Mouse (Mus musculus) forebrain, embryonic 14.5 days (tissue): ENCODE measurements around the gene Mllt1. TPM values are rescaled to one million over a fixed set of nuclear protein-coding genes. Genes with fewer than 3 reads are reported as not detected.

Source experiments
- ATAC-seq: fragments of 200-750 bp; cut with Nextera tagmentation; 2 replicates; pipeline ENCODE4 v1.8.0; 2017; ENCODE audit warnings: mild to moderate bottlenecking, moderate library complexity
- DNase-seq: peaks from one replicate; pipeline ENCODE4 v3.0.0-alpha.2; 2015; ENCODE audit warnings: low spot score
- H3K27ac ChIP-seq: fragments of 300-500 bp; sonication (generic); 2 replicates; pipeline ENCODE4 v1.5.1; 2014; ENCODE audit warnings: low read depth, mild to moderate bottlenecking, control low read depth, low read length, moderate library complexity
- H3K27me3 ChIP-seq: fragments of 300-500 bp; sonication (generic); replicated peaks from 2 replicates; pipeline ENCODE4 v1.6.1; 2014; ENCODE audit warnings: low read length, control low read depth, mixed read lengths; ENCODE audit not compliant: control insufficient read depth, insufficient read depth
- H3K36me3 ChIP-seq: fragments of 300-500 bp; sonication (generic); 2 replicates; pipeline ENCODE4 v1.6.1; 2014; ENCODE audit warnings: low read length, control low read depth; ENCODE audit not compliant: control insufficient read depth, insufficient read depth
- H3K4me1 ChIP-seq: fragments of 300-500 bp; sonication (generic); 2 replicates; pipeline ENCODE4 v1.6.1; 2014; ENCODE audit warnings: antibody characterized with exemption, low read length, control low read depth; ENCODE audit not compliant: control insufficient read depth, insufficient read depth
- H3K4me2 ChIP-seq: fragments of 300-500 bp; sonication (generic); 2 replicates; pipeline ENCODE4 v1.6.1; 2014; ENCODE audit warnings: mild to moderate bottlenecking, control low read depth, low read length
- H3K4me3 ChIP-seq: fragments of 300-500 bp; sonication (generic); 2 replicates; pipeline ENCODE4 v1.5.1; 2014; ENCODE audit warnings: low read depth, low read length, control low read depth
- H3K9ac ChIP-seq: fragments of 300-500 bp; sonication (generic); 2 replicates; pipeline ENCODE4 v1.6.1; 2014; ENCODE audit warnings: mild to moderate bottlenecking, low read length, control low read depth, moderate library complexity
- H3K9me3 ChIP-seq: fragments of 300-500 bp; sonication (generic); replicated peaks from 2 replicates; pipeline ENCODE4 v1.6.1; 2016; ENCODE audit warnings: low read length, control low read depth, mixed read lengths; ENCODE audit not compliant: control insufficient read depth
- WGBS: fragments of 180-500 bp; shearing (Covaris S2); extraction: QIAGEN DNeasy Blood & Tissue Kit; methylation state at CpG from one replicate; pipeline ENCODE4 v1.1.7; 2014; 5-methylcytosine and 5-hydroxymethylcytosine counted together
- polyA plus RNA-seq: library from polyadenylated mRNA; unstranded; fragments of >200 nt; fragmentation: Nextera tagmentation; extraction: Ambion mirVana; gene quantifications from 2 replicates; pipeline ENCODE4 v1.2.1, GENCODE M21; 2014

Gene Mllt1
- polyA plus RNA-seq, 1 experiment from 2014 or later = 45.6 TPM

- peaks cover 3% of the 10 kb centered on the region for H3K27me3 ChIP-seq
- H3K4me2 ChIP-seq = no peak overlapping the region
- H3K27ac ChIP-seq = no peak overlapping the region
- 70% methylated on average over 13 of the region's 14 CpGs for WGBS
- H3K4me1 ChIP-seq = no peaks in the 10 kb centered on the region
- H3K36me3 ChIP-seq = no peaks in the 10 kb centered on the region
- ATAC-seq (no peak), DNase-seq (no peak)
- H3K9ac ChIP-seq = no peak overlapping the region
- no peaks in the 10 kb centered on the region for H3K9me3 ChIP-seq
- H3K4me3 ChIP-seq = no peak overlapping the region
Measured at GRCm38 (mm10) chr17:56973956-56974707, 38.9 kb upstream of the Mllt1 start.

- no peak overlapping the region for H3K4me2 ChIP-seq
Measured at GRCm38 (mm10) chr17:56970081-56970480, 34.9 kb upstream of the Mllt1 start.

GRCm38 (mm10) chr17:56969321-56969720 lies 34.1 kb upstream of the Mllt1 start:
- no peaks in the 10 kb centered on the region for H3K9me3 ChIP-seq
- no peaks in the 10 kb centered on the region for H3K4me1 ChIP-seq
- H3K4me2 ChIP-seq = no peak overlapping the region
- ATAC-seq = no peak
- H3K4me3 ChIP-seq = no peak overlapping the region
- no peaks in the 10 kb centered on the region for H3K36me3 ChIP-seq
- no peak for DNase-seq
- peaks cover 3% of the 10 kb centered on the region for H3K27me3 ChIP-seq
- H3K9ac ChIP-seq = no peak overlapping the region
- H3K27ac ChIP-seq = no peak overlapping the region
- 74% methylated on average over 3 of the region's 3 CpGs for WGBS

More at GRCm38 (mm10) chr17:56970081-56970480, 34.9 kb upstream of the Mllt1 start:
- ATAC-seq = no peak
- Histone ChIP-seq H3K9me3 (no peaks in the 10 kb centered on the region), H3K27ac (no peak overlapping the region), H3K36me3 (no peaks in the 10 kb centered on the region), H3K27me3 (peaks cover 3% of the 10 kb centered on the region), H3K4me3 (no peak overlapping the region), H3K9ac (no peak overlapping the region), H3K4me1 (no peaks in the 10 kb centered on the region)
- DNase-seq = no peak
- WGBS = 64% methylated on average over 5 of the region's 5 CpGs

- Histone ChIP-seq H3K4me1 (no peaks in the 10 kb centered on the region), H3K4me2 (no peak overlapping the region), H3K4me3 (no peak overlapping the region), H3K36me3 (no peaks in the 10 kb centered on the region), H3K27me3 (no peaks in the 10 kb centered on the region), H3K9ac (no peak overlapping the region), H3K27ac (no peak overlapping the region), H3K9me3 (no peaks in the 10 kb centered on the region)
- 76% methylated on average over 6 of the region's 6 CpGs for WGBS
- DNase-seq (no peak), ATAC-seq (no peak)
Measured at GRCm38 (mm10) chr17:56963646-56964045, 28.4 kb upstream of the Mllt1 start.

DNA sequence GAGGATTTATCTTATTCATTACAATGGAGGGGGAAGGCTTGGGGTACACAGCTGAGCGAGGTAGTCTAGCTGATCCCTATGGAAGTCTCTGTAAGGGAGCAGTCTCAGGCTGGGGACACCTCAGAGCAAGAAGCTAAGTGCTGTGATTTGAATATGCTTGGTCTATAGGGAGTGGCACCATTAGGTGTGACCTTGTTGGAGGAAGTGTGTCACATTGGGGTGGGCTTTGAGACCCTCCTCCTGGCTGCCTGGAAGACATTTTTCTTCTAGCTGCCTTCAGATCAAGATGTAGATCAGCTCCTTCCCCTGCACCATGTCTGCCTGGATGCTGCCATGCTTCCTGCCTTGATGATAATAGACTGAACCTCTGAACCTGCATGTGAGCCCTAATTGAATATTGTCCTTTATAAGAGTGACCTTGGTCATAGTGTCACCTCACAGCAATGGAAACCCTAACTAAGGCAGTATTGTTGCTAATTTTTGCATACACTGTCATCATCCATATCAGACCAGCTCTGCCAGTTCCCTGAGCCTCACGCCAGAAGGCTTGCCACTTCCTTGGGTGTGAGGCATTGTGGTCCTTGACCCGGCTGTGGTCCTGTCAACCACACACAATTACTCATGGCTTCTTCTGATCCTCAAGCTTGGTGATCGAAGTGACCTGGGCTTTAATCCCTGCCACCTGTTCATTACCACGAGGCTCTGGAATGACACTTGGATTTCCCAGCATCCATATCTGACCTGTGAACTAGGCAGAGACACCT lies 27.6 kb upstream of the Mllt1 start:
- Histone ChIP-seq H3K36me3 (no peaks in the 10 kb centered on the region), H3K4me2 (no peak overlapping the region), H3K9me3 (no peaks in the 10 kb centered on the region), H3K4me1 (no peaks in the 10 kb centered on the region), H3K9ac (no peak overlapping the region), H3K4me3 (no peak overlapping the region), H3K27ac (no peak overlapping the region), H3K27me3 (no peaks in the 10 kb centered on the region)
- DNase-seq (no peak), ATAC-seq (no peak)
- WGBS = 79% methylated on average over 5 of the region's 5 CpGs

- Histone ChIP-seq H3K27me3 (no peaks in the 10 kb centered on the region), H3K4me3 (no peak overlapping the region), H3K4me2 (no peak overlapping the region), H3K27ac (no peak overlapping the region), H3K9me3 (no peaks in the 10 kb centered on the region), H3K9ac (no peak overlapping the region), H3K36me3 (no peaks in the 10 kb centered on the region), H3K4me1 (no peaks in the 10 kb centered on the region)
- ATAC-seq (no peak), DNase-seq (no peak)
- WGBS = 89% methylated on average over 4 of the region's 4 CpGs
Measured at GRCm38 (mm10) chr17:56961880-56962279, 26.7 kb upstream of the Mllt1 start.

DNA sequence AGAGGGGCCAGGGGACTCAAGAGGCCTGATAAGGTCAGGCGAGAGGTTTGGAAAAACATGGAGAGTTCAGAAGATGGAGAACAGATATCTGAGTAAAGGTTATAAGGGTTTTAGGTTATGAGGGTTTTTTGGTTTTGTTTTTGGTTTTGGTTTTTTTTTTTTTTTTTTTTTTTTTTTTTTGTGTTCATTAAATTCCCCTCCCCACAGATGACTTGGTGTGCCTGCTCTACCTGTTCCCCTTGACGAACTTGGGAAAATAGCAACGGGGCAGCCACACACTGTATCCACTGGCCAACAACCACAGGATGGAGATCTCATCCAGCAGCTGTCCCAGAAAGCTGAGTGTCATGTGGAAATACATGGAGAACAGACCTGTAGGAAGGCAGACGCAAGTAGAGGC lies 23.5 kb upstream of the Mllt1 start:
- Histone ChIP-seq H3K27ac (no peak overlapping the region), H3K4me1 (no peaks in the 10 kb centered on the region), H3K9me3 (no peaks in the 10 kb centered on the region), H3K4me2 (no peak overlapping the region), H3K36me3 (no peaks in the 10 kb centered on the region), H3K4me3 (no peak overlapping the region), H3K27me3 (no peaks in the 10 kb centered on the region), H3K9ac (no peak overlapping the region)
- WGBS = 83% methylated on average over 4 of the region's 4 CpGs
- no peak for ATAC-seq
- DNase-seq = no peak

GRCm38 (mm10) chr17:56957763-56958429 lies 22.7 kb upstream of the Mllt1 start:
- no peak overlapping the region for H3K4me2 ChIP-seq
- H3K27ac ChIP-seq = no peak overlapping the region
- H3K36me3 ChIP-seq = no peaks in the 10 kb centered on the region
- no peaks in the 10 kb centered on the region for H3K27me3 ChIP-seq
- WGBS = 36% methylated on average over 11 of the region's 11 CpGs
- ATAC-seq (no peak), DNase-seq (no peak)
- no peaks in the 10 kb centered on the region for H3K4me1 ChIP-seq
- H3K9me3 ChIP-seq = no peaks in the 10 kb centered on the region
- H3K4me3 ChIP-seq = no peak overlapping the region
- H3K9ac ChIP-seq = no peak overlapping the region

DNA sequence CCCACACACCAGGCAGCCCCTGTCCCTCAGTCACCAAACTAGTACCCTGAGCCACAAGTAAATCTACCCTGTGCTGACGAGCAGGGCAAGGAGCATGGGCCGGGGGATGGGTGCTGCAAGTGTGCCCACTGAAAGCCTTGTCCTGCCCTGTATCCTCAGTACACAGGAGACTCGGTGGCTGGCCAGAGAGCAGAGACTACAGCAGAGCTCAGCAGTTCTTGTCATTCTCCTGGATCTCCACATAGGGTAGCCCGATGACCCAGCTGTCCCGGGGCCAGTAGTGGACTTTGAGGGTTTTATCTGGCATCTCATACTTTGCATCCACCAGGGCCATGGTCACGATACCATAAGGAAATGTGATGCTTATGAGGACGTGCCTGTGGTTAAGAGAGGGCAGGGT lies 19.7 kb upstream of the Mllt1 start:
- WGBS = 83% methylated on average over 7 of the region's 7 CpGs

More for the DNA sequence above, 19.7 kb upstream of the Mllt1 start:
- Histone ChIP-seq H3K4me3 (no peak overlapping the region), H3K9ac (no peak overlapping the region), H3K27me3 (no peaks in the 10 kb centered on the region), H3K27ac (no peak overlapping the region), H3K9me3 (no peaks in the 10 kb centered on the region), H3K36me3 (no peaks in the 10 kb centered on the region), H3K4me1 (no peaks in the 10 kb centered on the region), H3K4me2 (no peak overlapping the region)
- DNase-seq (no peak), ATAC-seq (no peak)
